Mouse (Mus musculus): Measurements from ENCODE around the gene Psapl1. TPM values are rescaled to one million over a fixed set of nuclear protein-coding genes. Genes with fewer than 3 reads are reported as not detected.

Gene Psapl1
- total and polyA plus RNA-seq, 3 experiments: not detected

- Histone ChIP-seq H3K9me3 (replicated peaks; ENCODE audit: insufficient read depth, low read length) (no peaks in the 10 kb centered on the region), H3K4me3 (ENCODE audit: control insufficient read depth in 1 of 2, insufficient read depth in 1 of 2, low read depth in 2 of 2, low read length in 2 of 2) (no peak overlapping the region), H3K36me3 (ENCODE audit: control insufficient read depth in 1 of 2, insufficient read depth in 2 of 2, low read length in 2 of 2) (no peaks in the 10 kb centered on the region), H3K79me2 (ENCODE audit: control insufficient read depth, insufficient read depth, low read length, poor library complexity) (no peaks in the 10 kb centered on the region), H3K27me3 (ENCODE audit: control insufficient read depth in 1 of 2, insufficient read depth in 2 of 2, low read length in 2 of 2) (no peaks in the 10 kb centered on the region), H3K4me1 (ENCODE audit: control insufficient read depth in 1 of 2, insufficient read depth in 2 of 2, low read length in 2 of 2) (no peaks in the 10 kb centered on the region), H3K27ac (ENCODE audit: control insufficient read depth, low read depth, low read length) (no peak overlapping the region), H3K9ac (ENCODE audit: control insufficient read depth, low read depth, low read length, poor library complexity, severe bottlenecking) (no peak overlapping the region)
- TF ChIP-seq MAX (IDR thresholded peaks at IDR 0.05; ENCODE audit: low read length) (no peak), TAL1 (IDR thresholded peaks at IDR 0.05; ENCODE audit: low read length) (no peak), ZNF384 (IDR thresholded peaks at IDR 0.05; ENCODE audit: low read depth, low read length) (no peak), TBP (IDR thresholded peaks at IDR 0.05; ENCODE audit: low read depth, low read length) (no peak), CHD2 (IDR thresholded peaks at IDR 0.05; ENCODE audit: low read length) (no peak)
- no peak for DNase-seq (ENCODE audit: low read depth, low spot score)
Measured at GRCm38 (mm10) chr5:36188310-36188709, 15.5 kb upstream of the Psapl1 start.

- Histone ChIP-seq H3K4me1 (ENCODE audit: control insufficient read depth in 1 of 2, insufficient read depth in 2 of 2, low read length in 2 of 2) (no peaks in the 10 kb centered on the region), H3K9me3 (replicated peaks; ENCODE audit: insufficient read depth, low read length) (no peaks in the 10 kb centered on the region), H3K4me3 (ENCODE audit: control insufficient read depth in 1 of 2, insufficient read depth in 1 of 2, low read depth in 2 of 2, low read length in 2 of 2) (no peak overlapping the region), H3K36me3 (ENCODE audit: control insufficient read depth in 1 of 2, insufficient read depth in 2 of 2, low read length in 2 of 2) (no peaks in the 10 kb centered on the region), H3K27me3 (ENCODE audit: control insufficient read depth in 1 of 2, insufficient read depth in 2 of 2, low read length in 2 of 2) (no peaks in the 10 kb centered on the region), H3K79me2 (ENCODE audit: control insufficient read depth, insufficient read depth, low read length, poor library complexity) (no peaks in the 10 kb centered on the region), H3K9ac (ENCODE audit: control insufficient read depth, low read depth, low read length, poor library complexity, severe bottlenecking) (no peak overlapping the region), H3K27ac (ENCODE audit: control insufficient read depth, low read depth, low read length) (no peak overlapping the region)
- TF ChIP-seq USF2 (IDR thresholded peaks at IDR 0.05; ENCODE audit: borderline replicate concordance in 1 of 2, insufficient read depth in 1 of 2, low read depth in 1 of 2, low read length in 2 of 2): no peak
- no peak for TF ChIP-seq ZKSCAN1 (IDR thresholded peaks at IDR 0.05; ENCODE audit: low read depth, low read length)
- DNase-seq (ENCODE audit: low read depth, low spot score): no peak
Measured at GRCm38 (mm10) chr5:36191285-36191684, 12.5 kb upstream of the Psapl1 start.

- no peak for DNase-seq (ENCODE audit: low read depth, low spot score)
- Histone ChIP-seq H3K27me3 (ENCODE audit: control insufficient read depth in 1 of 2, insufficient read depth in 2 of 2, low read length in 2 of 2) (no peaks in the 10 kb centered on the region), H3K36me3 (ENCODE audit: control insufficient read depth in 1 of 2, insufficient read depth in 2 of 2, low read length in 2 of 2) (no peaks in the 10 kb centered on the region), H3K9ac (ENCODE audit: control insufficient read depth, low read depth, low read length, poor library complexity, severe bottlenecking) (no peak overlapping the region), H3K4me3 (ENCODE audit: control insufficient read depth in 1 of 2, insufficient read depth in 1 of 2, low read depth in 2 of 2, low read length in 2 of 2) (no peak overlapping the region), H3K79me2 (ENCODE audit: control insufficient read depth, insufficient read depth, low read length, poor library complexity) (no peaks in the 10 kb centered on the region), H3K4me1 (ENCODE audit: control insufficient read depth in 1 of 2, insufficient read depth in 2 of 2, low read length in 2 of 2) (no peaks in the 10 kb centered on the region), H3K27ac (ENCODE audit: control insufficient read depth, low read depth, low read length) (no peak overlapping the region), H3K9me3 (replicated peaks; ENCODE audit: insufficient read depth, low read length) (no peaks in the 10 kb centered on the region)
- no peak for TF ChIP-seq TCF12 (IDR thresholded peaks at IDR 0.05; ENCODE audit: low read depth, low read length)
- no peak for TF ChIP-seq CHD2 (IDR thresholded peaks at IDR 0.05; ENCODE audit: low read length)
- TF ChIP-seq HCFC1 (IDR thresholded peaks at IDR 0.05; ENCODE audit: low read depth, low read length): no peak
- TF ChIP-seq E2F4 (IDR thresholded peaks at IDR 0.05; ENCODE audit: borderline replicate concordance, low read depth, low read length): no peak
- TF ChIP-seq KAT2A (conservative IDR thresholded peaks at IDR 0.05; ENCODE audit: low read depth, low read length): no peak
- no peak for TF ChIP-seq RCOR1 (IDR thresholded peaks at IDR 0.05; ENCODE audit: low read depth, low read length)
- TF ChIP-seq ZKSCAN1 (IDR thresholded peaks at IDR 0.05; ENCODE audit: low read depth, low read length): no peak
- TF ChIP-seq SMC3 (IDR thresholded peaks at IDR 0.05; ENCODE audit: low read depth, low read length): no peak
- no peak for TF ChIP-seq ZC3H11A (IDR thresholded peaks at IDR 0.05; ENCODE audit: low read depth, low read length)
- TF ChIP-seq TBP (IDR thresholded peaks at IDR 0.05; ENCODE audit: low read depth, low read length): no peak
- TF ChIP-seq NELFE (IDR thresholded peaks at IDR 0.05; ENCODE audit: low read depth, low read length): no peak
- TF ChIP-seq GATA1 (IDR thresholded peaks at IDR 0.05; ENCODE audit: low read depth, low read length): no peak
- no peak for TF ChIP-seq RAD21 (IDR thresholded peaks at IDR 0.05; ENCODE audit: low read depth, low read length)
Measured at GRCm38 (mm10) chr5:36191876-36192275, 11.9 kb upstream of the Psapl1 start.
